Mouse (Mus musculus): ENCODE measurements around the gene Rnf144a.

- no peak for TF ChIP-seq CTCF (IDR thresholded peaks at IDR 0.05; ENCODE audit: insufficient read depth, low read length)
- no peak for TF ChIP-seq POLR2A (IDR thresholded peaks at IDR 0.05; ENCODE audit: borderline replicate concordance, extremely low read depth, low read depth, low read length)
These were observed 20.3 kb downstream of the Rnf144a start for GRCm38 (mm10) chr12:26394485-26395470.

All from lung, adult 2 months (tissue).